Mouse (Mus musculus) frontal cortex, postnatal 14 days (tissue): ENCODE data around the gene Slc30a4.
A peak's percentile ranks its signal among the peaks of the same experiment; 100 is the strongest.

ENCODE experiments used
- DNase-seq, 2 experiments: peaks; one replicate each; pipeline ENCODE4 v3.0.0; 2022; ENCODE audit warnings: low spot score in 2 of 2

Gene Slc30a4

DNA sequence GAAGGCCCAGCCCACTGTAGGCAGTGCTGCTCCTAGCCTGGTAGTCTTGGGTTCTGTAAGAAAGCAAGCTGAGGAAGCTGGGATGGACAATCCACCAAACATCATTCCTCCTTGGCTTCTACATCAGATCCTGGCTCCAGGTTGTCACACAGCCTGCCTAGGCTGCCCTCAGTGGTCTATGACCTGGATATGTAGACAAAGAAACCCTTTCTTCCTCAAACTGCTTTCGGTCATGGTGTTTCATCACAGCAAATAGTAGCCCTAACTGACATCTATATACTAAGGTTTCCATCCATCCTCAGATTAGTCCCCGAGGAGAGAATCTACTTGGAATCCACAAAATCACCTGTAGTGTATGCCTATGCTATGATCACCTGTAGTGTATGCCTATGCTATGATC lies 27.3 kb downstream of the Slc30a4 start:
- no peak for DNase-seq

DNA sequence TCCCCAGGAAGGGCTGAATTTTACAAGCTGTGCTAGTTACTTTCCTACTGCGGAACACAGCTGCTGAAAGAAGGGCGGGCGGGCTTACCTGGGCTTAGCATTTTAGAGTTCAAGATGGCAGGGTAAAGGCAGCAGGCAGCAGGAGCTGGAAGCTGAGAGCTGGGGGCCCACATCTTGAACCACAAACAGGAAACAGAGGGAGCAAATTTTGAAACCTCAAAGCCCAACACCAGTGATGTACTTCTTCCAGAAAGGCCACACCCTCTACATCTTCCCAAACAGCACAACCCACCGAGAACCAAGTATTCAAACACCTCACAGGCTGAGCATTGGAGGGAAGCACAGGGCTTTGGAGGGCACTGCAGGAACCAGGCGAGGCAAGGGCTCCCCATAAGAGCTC lies 29.6 kb downstream of the Slc30a4 start:
- no peak for DNase-seq

DNA sequence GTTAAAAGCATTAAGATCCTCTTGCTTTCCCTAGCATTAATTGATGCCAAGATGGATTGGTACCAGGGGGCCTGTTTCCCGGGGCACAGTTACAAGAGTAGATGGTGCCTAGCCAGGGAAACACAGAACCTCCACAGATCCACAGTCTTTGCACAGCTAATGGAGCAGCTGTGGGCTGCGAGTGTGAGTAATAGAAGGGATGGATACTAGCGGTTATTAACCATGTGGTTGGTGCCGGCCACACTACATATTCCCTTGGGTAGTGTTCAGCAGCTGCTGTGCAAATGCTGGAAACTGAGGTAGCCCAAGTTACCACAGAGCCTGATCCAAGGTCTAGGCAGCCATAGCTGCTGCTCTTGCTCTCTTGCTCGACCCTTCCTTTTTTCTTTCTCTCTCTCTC lies 30.7 kb downstream of the Slc30a4 start:
- DNase-seq: no peak

DNA sequence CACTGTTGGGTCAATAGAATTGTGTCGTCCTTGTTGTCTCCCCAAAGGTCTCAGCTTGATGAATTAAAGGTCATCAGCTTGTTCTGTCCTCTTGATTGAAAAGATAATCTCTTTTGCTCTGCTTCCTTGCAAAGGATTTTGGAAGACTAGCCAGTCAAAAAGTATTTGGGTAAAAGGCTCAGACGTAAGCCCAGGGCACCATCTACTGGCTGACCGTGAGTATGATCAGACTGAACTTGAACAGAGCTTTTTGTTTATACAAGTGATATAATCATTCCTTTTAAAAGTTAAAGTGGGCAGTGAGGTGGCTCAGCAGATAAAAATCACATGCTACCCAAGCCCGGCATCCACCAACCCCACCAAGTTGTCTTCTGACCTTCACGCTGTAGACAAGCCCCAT lies 34.6 kb downstream of the Slc30a4 start:
- DNase-seq: peak in 1 of 2 experiments; percentile 26

DNA sequence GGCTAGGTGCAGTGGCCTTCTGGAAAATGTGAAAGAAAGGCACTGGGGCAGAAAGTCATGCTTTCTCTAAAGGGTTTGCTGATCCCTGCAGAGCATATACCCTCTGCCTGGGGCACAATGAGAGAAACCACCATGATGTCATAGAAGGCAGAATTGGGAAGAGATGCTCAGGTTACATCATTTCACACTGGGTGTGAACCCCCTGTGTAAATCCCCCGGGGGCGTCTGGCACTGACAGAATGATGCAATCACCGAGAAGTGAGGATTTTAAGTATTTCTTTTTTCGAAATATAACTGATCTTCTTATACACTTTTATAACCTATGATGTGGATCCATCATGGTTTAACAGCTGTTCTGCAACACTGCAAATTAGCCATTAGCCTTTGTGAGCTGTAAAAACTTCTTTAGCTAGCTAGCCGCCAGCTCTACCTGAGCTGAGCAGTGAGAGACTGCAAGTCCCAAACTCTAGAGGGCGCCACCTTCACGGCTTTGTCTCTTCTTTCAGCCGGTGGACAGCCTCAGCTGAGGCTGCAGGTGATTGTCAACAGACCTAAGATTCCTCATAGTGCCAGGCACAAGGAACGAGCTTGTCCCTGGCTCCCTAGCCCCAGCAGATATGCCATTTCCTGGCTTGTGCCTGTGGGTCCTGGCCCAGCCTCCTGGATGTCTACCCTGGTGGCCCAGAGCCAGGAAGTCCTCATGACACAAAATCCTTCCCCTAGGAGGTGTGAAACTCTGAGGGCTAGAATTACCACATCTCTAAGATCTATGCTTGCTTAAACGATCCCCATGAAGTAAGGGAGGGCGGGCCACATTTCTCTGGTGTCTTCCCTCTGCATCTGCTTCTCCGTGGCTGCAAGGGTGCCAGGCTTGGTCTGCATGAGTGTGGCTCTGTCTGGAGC lies 36.2 kb downstream of the Slc30a4 start:
- DNase-seq: no peak

DNA sequence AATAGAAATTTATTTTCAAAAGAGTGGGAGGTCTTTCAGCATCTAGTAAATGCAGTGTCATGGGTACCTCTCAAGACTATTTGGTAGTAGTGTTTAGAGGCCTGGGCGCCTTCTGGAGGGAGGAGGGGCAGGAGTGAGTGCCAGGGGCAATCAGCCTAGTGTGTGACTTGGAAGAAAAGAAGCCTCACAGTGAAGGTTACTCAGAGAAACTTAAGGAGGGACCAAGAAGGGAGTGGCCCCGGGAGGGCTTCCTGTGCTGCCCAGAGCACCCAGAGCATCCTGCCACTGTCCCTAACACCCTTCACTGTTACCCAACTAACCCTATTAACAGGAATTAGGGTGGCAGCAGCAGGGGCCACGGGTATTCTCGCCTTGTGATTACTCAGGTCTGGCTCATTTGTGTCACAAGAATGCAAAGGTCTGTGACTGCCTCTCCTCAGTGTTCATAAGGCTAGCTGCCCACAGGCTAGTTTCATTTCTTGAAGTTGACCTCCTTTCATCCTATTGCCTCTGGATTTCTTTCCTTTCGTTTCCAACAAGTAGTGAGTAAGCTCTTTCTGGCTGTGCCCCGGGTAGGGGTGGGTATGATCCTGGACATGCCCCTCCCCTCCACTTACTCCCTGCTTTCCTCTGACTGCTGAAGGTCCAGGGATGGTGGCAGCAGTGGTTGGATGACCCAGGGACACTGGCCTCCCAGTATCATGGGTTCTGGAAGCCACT lies 37.0 kb downstream of the Slc30a4 start:
- DNase-seq: no peak

DNA sequence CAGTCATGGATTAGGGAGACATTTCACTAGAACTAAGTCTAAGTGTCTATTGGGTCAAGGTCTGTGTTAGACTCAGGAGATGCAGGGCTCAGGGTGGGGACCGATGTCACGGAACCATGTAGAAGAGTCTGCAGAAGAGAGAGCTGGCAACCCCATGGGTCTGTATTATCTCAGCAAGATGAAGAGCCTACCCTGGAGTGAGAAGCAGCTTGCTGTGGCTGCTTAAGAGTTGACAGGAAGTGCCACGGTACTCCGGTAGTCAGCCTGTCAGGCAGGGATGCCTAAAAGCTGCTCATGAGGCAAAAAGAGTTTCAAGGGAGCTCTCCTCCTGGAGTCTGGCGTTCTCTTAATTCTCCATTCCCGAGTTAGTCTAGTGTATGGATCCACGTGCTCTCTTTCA lies 42.6 kb downstream of the Slc30a4 start:
- no peak for DNase-seq

DNA sequence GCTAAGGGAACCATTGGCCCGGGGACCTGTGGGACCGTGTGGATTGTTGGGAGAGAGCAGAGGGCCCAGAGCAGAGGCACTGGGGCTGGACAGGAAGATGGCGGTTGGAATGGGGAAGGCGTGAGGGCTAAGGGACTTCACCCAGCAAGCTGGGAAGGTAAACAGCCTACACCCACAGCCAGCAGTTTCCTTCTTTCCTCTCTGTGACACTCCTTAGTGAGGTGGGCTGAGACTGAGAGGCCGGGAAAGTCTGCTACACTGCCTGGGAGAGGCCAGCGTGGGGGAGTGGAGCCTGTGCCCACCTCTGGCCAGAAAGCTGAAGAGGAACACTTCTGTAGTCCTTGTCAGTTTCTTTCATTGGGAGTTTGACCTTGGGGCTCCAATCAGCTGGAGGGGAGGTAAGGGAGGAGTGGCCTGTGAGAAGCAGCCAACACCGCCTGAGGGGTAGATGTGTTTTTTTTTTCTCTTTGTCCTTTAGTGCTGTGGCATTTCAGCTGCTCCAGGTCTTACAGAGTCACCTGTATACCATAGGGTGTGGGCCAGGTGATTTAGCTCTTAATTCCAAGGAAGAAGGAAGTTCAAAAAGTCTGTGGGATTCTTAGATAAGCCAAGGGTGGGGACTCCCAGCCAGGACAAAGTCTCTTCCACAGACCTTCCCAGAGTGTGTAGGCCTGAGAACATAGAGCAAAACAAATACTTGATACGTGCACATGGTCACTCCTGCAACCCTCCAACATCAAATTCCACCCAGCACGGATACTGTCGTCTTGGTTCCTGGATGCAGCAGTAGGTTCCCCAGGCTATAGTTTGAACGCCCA lies 44.5 kb downstream of the Slc30a4 start:
- no peak for DNase-seq

DNA sequence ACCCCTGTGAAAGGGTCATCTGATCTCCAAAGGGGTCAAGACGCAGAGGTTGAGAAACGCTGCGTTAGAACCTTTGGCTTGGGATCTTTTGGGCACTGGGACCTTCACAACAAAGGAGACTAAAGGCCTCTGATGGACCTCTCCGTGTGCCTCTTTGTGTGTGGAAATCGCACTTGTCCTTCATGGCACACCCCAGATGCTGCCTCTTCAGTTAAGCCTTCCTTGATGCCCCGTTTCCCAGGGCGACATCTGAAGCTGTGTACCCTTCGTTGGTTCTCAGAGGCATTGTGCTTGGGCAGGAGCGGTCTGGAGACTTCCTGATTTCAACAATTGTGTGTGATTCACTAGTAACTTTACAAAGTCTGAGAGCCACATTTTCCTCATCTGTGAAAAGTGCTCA lies 45.7 kb downstream of the Slc30a4 start:
- no peak for DNase-seq

DNA sequence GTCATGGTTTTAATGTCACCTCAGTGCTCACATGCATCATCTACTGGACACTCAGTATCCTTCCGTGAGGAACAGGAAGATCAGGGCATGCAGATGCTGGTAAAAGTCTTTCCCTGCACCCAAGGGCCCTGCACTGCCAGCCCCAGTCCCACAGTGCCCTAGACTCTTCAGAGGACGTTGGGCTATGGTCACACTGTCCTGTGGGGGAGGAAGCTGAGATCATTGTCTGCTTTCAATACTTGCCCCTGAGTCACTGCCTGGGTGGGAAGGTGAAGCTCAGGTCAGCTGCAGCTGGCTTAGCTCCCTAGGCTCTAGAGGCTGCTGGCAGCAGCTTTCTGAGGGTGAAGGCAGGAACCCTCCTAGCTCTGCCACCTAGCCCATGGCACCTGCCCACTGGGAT lies 46.4 kb downstream of the Slc30a4 start:
- DNase-seq: no peak

DNA sequence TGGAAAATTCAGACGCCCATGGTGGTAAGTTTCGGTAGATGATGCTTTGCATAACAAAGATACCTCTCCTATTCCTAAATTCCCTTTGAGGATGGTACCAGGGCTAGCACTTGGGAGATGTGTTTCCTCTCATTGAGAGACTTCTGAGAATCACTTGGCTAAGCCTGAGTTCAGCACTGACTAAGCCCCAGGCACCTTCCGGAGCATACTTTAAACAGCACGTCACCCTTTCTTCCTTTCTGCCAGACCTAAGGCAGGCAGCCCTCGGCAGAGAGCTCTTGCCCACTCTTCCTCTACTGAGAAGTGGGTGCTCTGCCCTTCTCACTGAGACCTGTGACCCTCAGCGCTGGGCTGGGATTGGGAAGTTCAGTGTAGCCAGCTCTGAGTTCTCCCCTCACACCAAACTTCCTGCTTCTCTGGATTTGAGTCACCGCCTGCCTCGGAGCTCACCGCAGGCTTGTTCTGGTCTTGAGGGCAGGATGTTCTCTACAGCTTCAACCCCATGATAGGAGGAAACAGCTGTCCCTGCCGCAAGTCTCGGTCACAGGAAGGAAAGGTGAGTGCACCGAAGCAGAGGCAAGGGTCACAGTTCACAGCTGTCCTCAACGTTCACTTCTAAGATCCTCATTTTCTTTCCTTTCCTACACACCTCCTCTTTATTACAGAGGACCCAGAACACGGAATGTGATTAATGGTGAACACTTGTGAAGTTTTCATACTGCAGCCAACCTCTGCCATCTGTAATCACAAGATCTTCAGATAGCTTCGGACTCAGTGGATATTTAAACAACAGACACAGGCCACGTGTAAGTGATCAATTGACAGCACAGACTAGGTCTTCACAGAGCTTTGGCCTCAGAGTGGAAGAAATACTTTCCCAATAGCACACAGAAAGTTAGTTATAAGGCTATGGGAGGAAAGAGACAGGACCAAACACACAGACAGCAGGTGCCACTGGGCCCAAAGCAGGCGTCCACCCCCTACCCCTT lies 50.1 kb downstream of the Slc30a4 start:
- DNase-seq: no peak

DNA sequence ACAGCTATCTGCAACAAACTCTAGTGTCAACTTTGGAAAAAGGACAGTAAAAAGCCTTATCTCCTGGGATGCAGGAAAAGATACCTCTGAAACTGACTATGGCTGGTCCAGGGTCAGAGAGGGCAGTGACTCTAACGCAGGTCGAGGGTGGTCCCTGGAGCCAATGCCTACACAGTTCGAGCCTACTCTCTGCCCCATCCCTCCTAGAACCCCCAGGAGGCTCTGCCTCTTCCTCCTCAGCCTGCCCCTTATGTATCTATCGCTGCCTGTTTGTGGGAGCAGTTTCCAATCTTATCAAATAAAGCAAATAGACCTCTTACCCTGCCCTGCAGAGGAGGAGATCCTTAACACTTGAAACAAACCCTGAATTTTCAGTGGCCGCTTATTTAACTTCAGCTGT lies 63.8 kb downstream of the Slc30a4 start:
- DNase-seq: no peak

DNA sequence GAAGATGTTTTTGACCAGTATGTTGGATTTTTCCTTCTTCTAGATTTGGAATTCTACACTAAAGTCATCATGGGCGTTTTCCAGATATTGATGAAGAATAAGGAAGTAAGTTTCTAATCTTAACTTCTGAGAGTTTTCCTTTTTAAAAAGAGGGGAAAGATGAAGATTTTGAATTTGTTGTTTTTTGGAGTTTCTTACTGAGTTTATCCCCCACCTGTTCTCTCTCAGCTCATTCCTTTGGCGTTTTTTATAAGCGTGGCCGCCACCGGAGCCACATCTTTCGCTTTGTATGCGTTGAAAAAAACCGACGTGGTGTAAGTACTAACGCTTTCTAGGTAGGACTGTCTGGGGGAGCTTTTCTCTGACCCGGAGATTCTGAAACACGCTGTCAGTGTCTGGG lies 64.4 kb downstream of the Slc30a4 start:
- DNase-seq: no peak

DNA sequence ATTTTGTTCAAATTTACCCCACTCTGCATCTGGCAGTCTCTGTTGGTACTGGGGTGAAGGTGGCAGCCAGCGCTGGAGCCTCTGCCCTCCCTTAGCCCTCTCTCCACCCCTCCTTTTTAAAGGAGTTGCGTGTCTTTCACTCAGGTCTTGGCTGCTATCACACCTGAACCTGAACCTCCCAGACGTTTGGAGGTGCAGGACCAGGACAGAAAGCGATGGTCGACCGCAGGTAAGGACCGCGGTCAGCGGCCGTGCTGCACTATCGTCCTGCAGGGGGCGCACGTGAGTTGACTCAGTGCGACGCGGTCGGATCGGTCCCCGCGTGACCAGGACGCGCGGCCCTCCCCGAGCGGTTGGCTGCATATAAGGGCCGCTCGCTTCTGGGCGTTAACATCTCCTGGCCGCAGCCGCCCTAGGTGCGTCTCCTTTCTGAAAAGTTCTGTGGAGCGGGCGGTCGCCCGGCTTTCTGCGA lies 64.9 kb downstream of the Slc30a4 start:
- DNase-seq: peak in 1 of 2 experiments; percentile 50

DNA sequence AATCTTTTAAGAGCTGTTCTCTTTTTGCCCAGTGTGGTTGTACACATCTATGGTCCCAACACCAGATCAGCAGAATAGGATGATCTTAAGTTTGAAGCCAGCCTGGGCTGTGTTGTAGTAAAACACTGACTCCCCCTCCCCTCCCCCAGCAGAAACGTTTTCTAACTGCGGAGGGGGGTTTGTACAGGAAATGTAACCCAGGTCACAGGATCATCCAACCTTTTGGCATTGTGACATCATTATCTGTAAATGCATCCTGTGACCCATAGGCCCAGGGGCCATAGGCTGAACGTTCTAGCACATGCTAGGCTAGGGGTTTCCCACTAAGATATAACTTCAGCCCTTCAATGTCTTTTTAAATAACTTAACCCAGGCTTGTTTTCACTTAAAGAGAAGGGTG lies 65.8 kb downstream of the Slc30a4 start, which contains the start of gene AA467197:
Gene AA467197, plus strand, starts transcription at position 301 of the 400 bp plus-strand sequence.
- DNase-seq: no peak
